Mouse (Mus musculus): ENCODE measurements at regions not wholly inside any gene's neighbourhood (a gene's known extent, or its start where the extent isn't known, plus 50 kb on each side); places are given as distances from the start of the nearest gene placed in this dataset.

- no peak for DNase-seq
Measured at GRCm38 (mm10) chr6:50780677-50781076, 126.4 kb upstream of the Npvf start.

GRCm38 (mm10) chr6:50781271-50781670, 127.0 kb upstream of the Npvf start:
- no peak for DNase-seq

- no peak for DNase-seq
Measured at GRCm38 (mm10) chr6:50782221-50782620, 128.0 kb upstream of the Npvf start.

GRCm38 (mm10) chr6:50783494-50783893, 129.3 kb upstream of the Npvf start:
- no peak for DNase-seq

GRCm38 (mm10) chr6:50784381-50784780, 130.1 kb upstream of the Npvf start:
- DNase-seq = no peak

GRCm38 (mm10) chr6:50787666-50788065, 133.4 kb upstream of the Npvf start:
- DNase-seq = no peak

- DNase-seq = no peak
Measured at GRCm38 (mm10) chr6:50799963-50800362, 145.7 kb upstream of the Npvf start.

- DNase-seq = no peak
Measured at GRCm38 (mm10) chr6:50802956-50803355, 148.7 kb upstream of the Npvf start.

- no peak for DNase-seq
Measured at GRCm38 (mm10) chr6:50804477-50805005, 150.3 kb upstream of the Npvf start.

- peak; percentile 69 for DNase-seq
Measured at GRCm38 (mm10) chr6:50806376-50807077, 152.3 kb upstream of the Npvf start.

GRCm38 (mm10) chr6:50807187-50808012, 153.2 kb upstream of the Npvf start:
- peak; percentile 90 for DNase-seq

GRCm38 (mm10) chr6:50808126-50808525, 153.9 kb upstream of the Npvf start:
- DNase-seq = peak; percentile 86

- no peak for DNase-seq
Measured at GRCm38 (mm10) chr6:50808811-50809668, 154.8 kb upstream of the Npvf start.

- no peak for DNase-seq
Measured at GRCm38 (mm10) chr6:50809669-50809983, 155.4 kb upstream of the Npvf start.

- no peak for DNase-seq
Measured at GRCm38 (mm10) chr6:50814936-50815500, 160.8 kb upstream of the Npvf start.

GRCm38 (mm10) chr6:50815579-50815978, 161.3 kb upstream of the Npvf start:
- no peak for DNase-seq

- no peak for DNase-seq
Measured at GRCm38 (mm10) chr6:50817430-50817829, 163.2 kb upstream of the Npvf start.

- no peak for DNase-seq
Measured at GRCm38 (mm10) chr6:50818433-50818832, 164.2 kb upstream of the Npvf start.

GRCm38 (mm10) chr6:50818891-50819541, 164.8 kb upstream of the Npvf start:
- DNase-seq = no peak

- DNase-seq = peak; percentile 47
Measured at GRCm38 (mm10) chr6:50821401-50822235, 167.4 kb upstream of the Npvf start.

Data from lung, postnatal 36 days (tissue).